Mouse (Mus musculus) ovary, adult 10 weeks (tissue): Measurements from ENCODE around the gene Rora. TPM values are rescaled to one million over a fixed set of nuclear protein-coding genes. Genes with fewer than 3 reads are reported as not detected.

Experiments used
- polyA plus RNA-seq: library from polyadenylated mRNA; stranded (reverse); fragments of 350-450 nt; fragmentation: Illumina TruSeq; extraction: RNeasy Lipid Tissue Mini Kit (QIAGEN cat#74804); gene quantifications from one replicate; pipeline ENCODE4 v1.2.3, GENCODE M21; 2014

Gene Rora
- 23.4 TPM for polyA plus RNA-seq

GRCm38 (mm10) chr9:68653211-68654038 is at the start of gene Rora:
TSS of gene Rora (plus strand) at chr9:68653786.

GRCm38 (mm10) chr9:69397760-69398452 is 744.3 kb downstream of the Rora start, which contains the start of gene Ice2:
TSS of gene Ice2 (plus strand) at chr9:69397906.

